Mouse (Mus musculus) megakaryocyte, embryonic 14.5 days (primary cell): ENCODE data around the gene Tgfbr2.

Experiments
- FLI1 ChIP-seq: IDR thresholded peaks from 2 replicates; pipeline ENCODE4 v1.6.1; 2012; ENCODE audit warnings: low read length, inconsistent platforms, mixed read lengths
- GATA1 ChIP-seq: IDR thresholded peaks from 3 replicates; pipeline ENCODE4 v1.6.1; 2012; ENCODE audit warnings: mixed read lengths, low read length, inconsistent platforms, borderline replicate concordance

GRCm38 (mm10) chr9:116039981-116040380 lies 135.2 kb downstream of the Tgfbr2 start:
- TF ChIP-seq FLI1: no peak
- no peak for TF ChIP-seq GATA1
